Mouse (Mus musculus) lung, adult 2 months (tissue): ENCODE measurements around the gene Tmem234. TPM values are rescaled to one million over a fixed set of nuclear protein-coding genes. Genes with fewer than 3 reads are reported as not detected.
"Not testable (repeated sequence)": the region's sequence is repeated elsewhere in the genome, so short reads cannot be mapped to it uniquely, and the experiment has no call there.

Experiments used
- DNase-seq: peaks from one replicate; pipeline ENCODE4 v3.0.0; 2022
- H3K4me1 ChIP-seq: fragments of 200-500 bp; 2 replicates; pipeline ENCODE4 v1.6.1; 2011; ENCODE audit warnings: low read length; ENCODE audit not compliant: control insufficient read depth, insufficient read depth
- H3K4me3 ChIP-seq: fragments of 200-500 bp; replicated peaks from 2 replicates; pipeline ENCODE3; 2011; ENCODE audit warnings: low read depth, mild to moderate bottlenecking, control low read depth, low read length; ENCODE audit errors: extremely low read depth
- CTCF ChIP-seq: fragments of 200-500 bp; IDR thresholded peaks from 2 replicates; pipeline ENCODE4 v1.5.1; 2011; ENCODE audit warnings: mild to moderate bottlenecking, low read length, control low read depth; ENCODE audit not compliant: insufficient read depth
- POLR2A ChIP-seq: fragments of 200-500 bp; IDR thresholded peaks from 2 replicates; pipeline ENCODE4 v1.6.1; 2011; ENCODE audit warnings: low read depth, mild to moderate bottlenecking, control low read depth, low read length, borderline replicate concordance; ENCODE audit errors: extremely low read depth
- WGBS: fragments of 180-500 bp; shearing (Covaris S2); methylation state at CpG from one replicate; pipeline ENCODE4 v1.1.7; 2018; 5-methylcytosine and 5-hydroxymethylcytosine counted together
- polyA plus RNA-seq: library from polyadenylated mRNA; depleted of rRNA; stranded (reverse); fragments of >200 nt; gene quantifications from 2 replicates; pipeline ENCODE4 v1.2.3, GENCODE M21; 2012; rRNA removed

Tmem234 gene
- polyA plus RNA-seq: 136 and 158 TPM in 2 replicates

DNA sequence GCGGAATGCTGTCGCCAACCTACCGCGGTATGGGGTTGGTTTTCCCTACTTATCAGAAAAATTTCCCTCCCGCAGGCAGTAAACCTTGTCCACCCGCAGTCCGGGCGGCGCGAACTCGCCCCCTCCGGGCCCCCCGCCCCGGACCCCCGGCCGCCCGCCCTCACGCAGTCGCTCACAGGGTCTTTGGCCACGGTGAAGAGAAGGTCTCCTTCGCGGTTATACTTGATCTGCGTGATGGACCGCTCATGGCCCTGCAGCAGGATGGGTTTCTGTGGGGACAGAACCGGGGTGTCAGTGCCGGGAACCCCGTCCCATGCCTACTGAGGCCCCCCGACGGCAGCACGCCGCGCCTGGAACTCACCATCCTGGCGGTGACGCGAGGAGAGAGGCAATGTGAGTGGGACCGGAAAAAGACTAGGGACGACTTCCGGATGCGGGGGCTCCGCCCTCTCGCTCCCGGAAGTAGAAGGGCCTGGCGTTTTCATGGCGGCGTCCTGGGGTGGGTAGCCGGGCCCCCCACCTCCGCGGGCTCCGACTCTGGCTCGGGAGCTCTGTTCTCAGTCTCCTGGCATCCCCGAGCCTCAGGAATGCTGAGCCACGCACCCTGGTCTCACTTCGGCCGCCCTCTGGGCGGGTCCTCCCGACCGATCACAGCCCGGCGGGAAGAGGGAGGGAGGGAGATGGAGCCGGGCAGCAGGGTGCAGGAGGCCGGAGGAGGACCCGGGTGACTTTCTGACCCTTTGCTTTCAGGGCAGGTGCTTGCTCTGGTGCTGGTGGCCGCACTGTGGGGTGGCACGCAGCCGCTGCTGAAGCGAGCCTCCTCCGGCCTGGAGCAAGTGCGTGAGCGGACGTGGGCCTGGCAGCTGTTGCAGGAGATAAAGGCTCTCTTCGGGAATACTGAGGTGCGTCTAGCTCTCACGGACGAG lies at the start of gene Tmem234, which contains the start of gene Eif3i:
Gene Tmem234 (plus strand): TSS at position 436 of the 926 bp plus-strand sequence.
Gene Eif3i (minus strand): TSS at position 416 of the 926 bp plus-strand sequence.
- H3K4me1 ChIP-seq: peaks cover 4% of the 10 kb centered on the region; the same call in 1 of the 2 replicates
- under 1% methylated on average over 74 of the region's 74 CpGs for WGBS
- TF ChIP-seq POLR2A (peak; percentile 85; the same call in 1 of the 2 replicates), CTCF (no peak)
- peak within 1 kb of the TSS; percentile 72 for H3K4me3 ChIP-seq
- peak; percentile 83 for DNase-seq

- H3K4me3 ChIP-seq, H3K4me1 ChIP-seq, DNase-seq: not testable (repeated sequence)
- 76% methylated on average over 6 of the region's 6 CpGs for WGBS
These were observed 46.0 kb upstream of the Tmem234 start for GRCm38 (mm10) chr4:129554512-129554911.

DNA sequence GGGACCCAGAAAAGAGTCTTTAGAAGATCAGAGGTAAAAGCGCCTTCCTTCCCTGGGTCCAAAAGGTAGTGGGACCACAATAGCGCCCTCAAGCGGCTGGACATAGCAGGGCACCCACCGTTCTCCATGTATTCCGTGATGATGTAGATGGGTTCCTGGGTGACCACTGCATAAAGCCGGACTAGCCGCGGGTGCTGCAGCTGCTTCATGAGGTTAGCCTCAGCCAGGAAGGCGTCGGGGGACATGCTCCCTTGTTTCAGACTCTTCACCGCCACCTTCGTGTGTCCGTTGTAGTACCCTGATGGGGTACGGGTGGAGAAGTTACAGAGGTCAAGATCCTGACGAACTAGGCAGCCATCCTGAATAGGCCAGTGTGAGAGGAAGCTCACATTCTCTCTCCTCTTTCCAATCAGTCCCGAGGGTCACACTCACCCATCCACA lies 45.0 kb upstream of the Tmem234 start:
- 15% methylated on average over 16 of the region's 16 CpGs for WGBS
- Histone ChIP-seq H3K4me1 (peaks cover 6% of the 10 kb centered on the region), H3K4me3 (peak overlapping the region; percentile 21)
- peak; percentile 73 for TF ChIP-seq CTCF
- TF ChIP-seq POLR2A: no peak
- DNase-seq: peak; percentile 51

- 1% methylated on average over 24 of the region's 24 CpGs for WGBS
- no peak for TF ChIP-seq CTCF
- no peak for TF ChIP-seq POLR2A
- DNase-seq: no peak
- peaks cover 6% of the 10 kb centered on the region for H3K4me1 ChIP-seq
- H3K4me3 ChIP-seq: peak overlapping the region; percentile 38
These were observed 44.5 kb upstream of the Tmem234 start for GRCm38 (mm10) chr4:129555862-129556531.

- peaks cover 6% of the 10 kb centered on the region for H3K4me1 ChIP-seq
- TF ChIP-seq CTCF: no peak
- peak; percentile 87; the same call in 1 of the 2 replicates for TF ChIP-seq POLR2A
- 6% methylated on average over 33 of the region's 33 CpGs for WGBS
- H3K4me3 ChIP-seq: peak overlapping the region; percentile 49
- DNase-seq: peak; percentile 93
These were observed 43.8 kb upstream of the Tmem234 start for GRCm38 (mm10) chr4:129556532-129557223.

DNA sequence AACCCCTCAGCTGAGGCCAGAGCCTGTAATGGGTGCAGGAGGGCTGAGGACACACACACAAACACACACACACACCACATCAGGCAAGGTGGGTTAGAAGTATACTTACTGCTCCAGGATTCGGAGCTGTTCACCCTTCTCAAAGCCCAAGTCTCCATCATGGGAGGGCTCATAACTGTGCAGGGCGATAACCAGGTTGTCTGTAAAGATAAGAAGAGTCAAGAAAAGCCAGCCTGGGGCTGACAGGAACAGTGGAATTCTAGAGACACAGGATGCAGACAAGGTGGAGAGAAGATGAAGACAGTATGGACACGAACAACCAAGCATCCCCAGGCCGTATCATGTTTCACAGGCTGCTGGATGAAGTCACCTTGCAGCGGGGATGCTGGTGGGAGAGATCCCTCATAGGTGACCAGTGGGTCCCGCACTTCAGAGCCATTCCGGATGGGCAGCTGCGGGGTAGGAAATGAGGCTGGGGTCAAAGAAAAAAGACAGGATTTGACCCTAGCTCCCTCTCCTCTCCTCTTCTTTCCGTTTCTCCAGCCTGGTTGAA lies 43.1 kb upstream of the Tmem234 start:
- Histone ChIP-seq H3K4me1 (peaks cover 6% of the 10 kb centered on the region), H3K4me3 (no peak overlapping the region)
- TF ChIP-seq CTCF (no peak), POLR2A (no peak)
- DNase-seq: no peak
- WGBS: 78% methylated on average over 9 of the region's 9 CpGs

- 84% methylated on average over 12 of the region's 12 CpGs for WGBS
- no peak overlapping the region for H3K4me3 ChIP-seq
- peaks cover 6% of the 10 kb centered on the region for H3K4me1 ChIP-seq
- DNase-seq: no peak
- TF ChIP-seq CTCF (no peak), POLR2A (no peak)
These were observed 42.0 kb upstream of the Tmem234 start for GRCm38 (mm10) chr4:129558321-129558955.

- TF ChIP-seq POLR2A: no peak
- no peak for TF ChIP-seq CTCF
- WGBS: 76% methylated on average over 5 of the region's 5 CpGs
- H3K4me3 ChIP-seq: no peak overlapping the region
- DNase-seq: no peak
- no peaks in the 10 kb centered on the region for H3K4me1 ChIP-seq
These were observed 39.3 kb upstream of the Tmem234 start for GRCm38 (mm10) chr4:129561184-129561583.
